Mouse (Mus musculus) forelimb bud, embryonic 11.5 days (tissue): Measurements from ENCODE around the gene Slc40a1.

ENCODE experiments used
- DNase-seq: peaks from one replicate; pipeline ENCODE4 v3.0.0-alpha.2; 2012; ENCODE audit warnings: low read depth, low spot score

The Slc40a1 gene

DNA sequence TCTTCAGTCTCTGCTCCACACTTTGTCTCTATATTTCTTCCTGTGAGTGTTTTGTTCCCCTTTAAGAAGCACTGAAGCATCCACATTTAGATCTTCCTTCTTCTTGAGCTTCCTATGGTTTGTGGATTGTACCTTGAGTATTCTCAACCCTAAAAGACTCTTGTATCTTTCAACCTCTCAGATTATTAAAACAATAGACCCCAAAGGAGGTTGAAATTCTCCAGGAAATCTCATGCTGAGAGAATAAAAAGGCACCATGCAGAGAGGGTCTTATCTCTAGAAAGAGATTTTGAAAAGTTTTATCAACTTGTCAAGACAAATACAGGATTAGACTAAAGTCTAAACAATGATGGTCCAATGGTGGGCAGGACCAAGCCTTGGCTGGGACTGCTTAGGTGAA is 42.9 kb downstream of the Slc40a1 start:
- DNase-seq, result no peak

DNA sequence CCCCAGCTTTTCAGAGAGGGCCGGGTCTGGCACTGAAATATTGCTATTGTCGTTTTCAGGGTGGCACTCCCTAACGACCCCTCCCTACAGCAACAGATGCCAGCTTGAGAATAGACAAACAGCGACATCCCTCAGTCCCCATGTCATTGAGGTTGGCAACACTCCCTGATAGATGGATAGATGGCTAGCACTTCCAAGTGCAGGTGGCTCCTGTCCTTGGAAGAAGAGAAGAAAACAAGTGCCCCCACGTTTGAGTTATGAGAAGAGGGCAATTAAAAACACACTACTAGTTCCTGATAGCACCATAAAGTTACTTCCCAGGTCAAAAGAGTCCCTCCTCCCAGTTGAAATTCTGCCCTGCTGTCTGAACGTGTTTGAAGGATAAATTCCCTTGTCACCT is 44.2 kb downstream of the Slc40a1 start:
- no peak for DNase-seq

DNA sequence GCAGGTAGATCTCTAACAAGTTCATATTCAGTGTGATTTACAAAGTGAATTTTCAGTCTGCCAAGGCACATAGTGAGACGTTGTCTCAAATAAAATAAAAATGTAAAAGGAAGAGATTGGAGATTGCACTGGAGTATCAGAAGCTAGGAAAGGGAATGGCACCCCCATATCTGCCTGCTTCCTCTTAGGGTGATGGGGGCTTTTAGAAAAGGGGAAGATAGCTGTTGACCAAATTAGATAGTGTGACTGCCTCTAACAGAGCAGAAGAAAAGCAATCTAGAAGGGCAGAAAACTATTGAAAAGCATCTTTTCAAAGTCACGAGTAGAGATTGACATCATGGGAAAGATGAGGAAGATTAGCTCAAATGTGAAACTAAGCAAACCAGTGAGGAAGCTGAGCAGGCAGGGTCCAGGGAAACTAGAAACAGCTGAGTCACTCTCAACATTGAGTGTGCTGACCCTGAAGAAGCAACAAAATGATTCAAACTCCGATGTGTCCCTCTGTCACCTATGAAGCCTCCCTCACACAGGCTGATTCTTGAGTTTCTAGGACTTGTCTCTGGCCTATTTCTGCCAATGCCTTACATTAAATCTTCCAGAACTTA is 45.0 kb downstream of the Slc40a1 start:
- no peak for DNase-seq

DNA sequence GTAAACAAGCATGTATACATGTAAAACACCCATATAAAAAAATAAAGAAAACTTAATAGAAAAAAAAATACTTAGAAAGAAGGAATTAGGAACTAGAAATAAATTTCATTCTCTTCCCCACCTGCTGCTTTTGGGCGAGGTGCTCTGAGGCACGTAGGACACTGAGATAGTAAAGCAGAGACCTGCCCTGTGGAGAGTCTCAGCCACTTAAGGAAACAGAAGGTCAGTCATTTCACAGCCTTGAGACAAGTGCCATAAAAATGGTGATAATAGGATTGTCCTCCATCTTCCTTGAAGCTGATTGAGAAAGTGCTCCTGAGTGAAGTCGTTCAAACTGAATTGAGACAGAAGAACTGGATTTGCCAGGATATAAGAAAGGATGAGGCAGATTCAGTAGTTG is 48.9 kb downstream of the Slc40a1 start:
- DNase-seq, result no peak

DNA sequence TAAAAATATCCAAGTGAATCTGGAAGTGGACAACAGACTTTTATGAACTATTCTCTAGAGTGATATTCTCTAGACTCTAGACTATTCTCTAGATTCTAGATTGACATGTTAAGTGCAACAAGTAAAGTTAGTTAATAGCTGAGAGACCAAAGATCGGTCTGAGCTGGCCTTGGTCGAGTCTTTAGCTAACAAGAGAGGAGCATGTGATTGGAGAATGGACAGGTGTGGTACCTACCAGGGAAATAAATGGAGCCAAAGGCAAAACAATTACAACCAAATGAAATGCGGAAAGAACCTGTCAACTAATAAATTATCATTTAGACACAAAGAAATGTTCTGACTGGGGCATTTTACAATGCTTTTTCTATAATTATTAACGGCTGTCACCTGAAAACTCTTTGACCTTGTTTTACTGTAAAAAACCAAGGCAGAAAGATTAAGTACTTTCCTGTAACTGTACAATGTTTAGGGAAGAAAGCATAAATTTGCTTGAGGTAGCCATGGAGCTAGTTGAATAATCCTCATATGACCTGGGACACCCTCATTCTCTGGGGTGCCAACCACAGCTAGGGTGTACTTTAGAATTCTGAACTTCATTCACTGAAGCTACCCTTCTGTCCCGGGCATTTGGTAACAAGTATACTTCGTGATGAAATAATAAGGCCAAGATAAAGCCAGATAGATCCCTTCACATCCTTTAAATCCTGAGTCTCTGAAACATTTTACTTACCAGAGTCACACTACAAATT is 49.7 kb downstream of the Slc40a1 start:
- DNase-seq, result no peak

DNA sequence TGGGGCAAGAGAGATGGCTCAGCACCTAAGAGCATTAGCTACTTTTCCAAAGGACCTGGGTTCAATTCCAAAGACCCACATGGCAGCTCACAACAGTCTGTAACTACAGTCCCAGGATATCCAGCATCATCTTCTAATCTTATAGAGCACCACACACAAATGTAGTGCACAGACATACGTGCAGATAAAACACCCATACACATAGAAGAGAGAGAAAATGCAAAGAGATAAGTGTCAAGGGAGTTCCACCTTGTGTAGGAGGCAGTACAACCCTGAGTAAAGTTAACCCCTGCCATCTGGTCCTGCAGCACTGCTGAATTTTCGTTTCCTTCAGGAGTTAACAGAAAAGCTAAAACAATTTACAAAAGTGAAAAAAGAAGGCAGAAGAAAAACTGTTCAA is 50.7 kb downstream of the Slc40a1 start:
- DNase-seq, result no peak

DNA sequence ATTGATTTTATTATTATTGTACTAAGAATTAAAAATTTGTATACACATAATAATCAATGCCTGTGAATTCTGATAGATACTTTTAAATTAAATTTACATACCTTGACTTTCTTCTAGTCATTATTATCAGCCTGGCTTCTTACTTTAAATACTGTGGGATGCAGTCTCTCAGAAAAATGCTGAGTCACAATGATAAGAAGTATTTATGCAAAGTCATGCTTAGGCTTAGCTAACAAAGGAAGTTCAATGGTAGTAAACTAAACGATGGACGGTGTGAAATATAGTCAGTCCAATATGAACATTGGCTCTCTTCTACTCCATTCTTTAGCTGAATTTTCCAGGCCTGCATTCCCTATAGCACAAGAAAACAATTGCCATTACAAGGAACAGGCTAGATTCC is 53.1 kb downstream of the Slc40a1 start:
- DNase-seq, result no peak

DNA sequence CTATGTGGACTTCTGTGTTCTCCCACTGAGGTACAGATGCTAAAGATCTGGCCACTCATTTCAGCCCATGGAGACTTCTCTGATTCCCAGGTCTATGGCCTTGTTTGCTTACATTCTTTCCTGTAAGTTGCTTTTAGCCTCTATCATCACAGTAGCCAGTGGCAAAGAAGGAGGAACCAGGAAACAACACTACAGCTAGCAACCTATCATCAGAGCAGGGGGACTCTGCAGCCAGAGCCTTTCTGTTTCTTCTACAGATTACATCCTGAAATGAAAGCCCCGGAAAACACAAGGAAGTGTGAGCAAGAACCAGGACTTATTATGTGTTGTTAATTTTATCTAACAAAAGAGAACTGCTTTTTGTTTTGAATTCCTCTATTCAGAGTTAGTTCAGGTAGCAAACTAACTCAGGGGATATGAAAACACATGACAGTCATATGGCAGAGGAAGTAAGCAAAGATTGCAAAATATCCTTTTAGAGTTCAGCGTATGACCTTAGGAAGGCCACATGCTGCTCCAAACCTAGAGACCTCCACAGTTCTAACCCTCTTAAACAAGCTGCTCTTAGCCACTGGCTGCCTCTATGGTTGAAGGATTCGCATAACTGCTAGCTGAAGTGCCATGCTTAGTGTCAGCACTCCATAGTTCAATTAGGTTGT is 57.7 kb downstream of the Slc40a1 start:
- no peak for DNase-seq

DNA sequence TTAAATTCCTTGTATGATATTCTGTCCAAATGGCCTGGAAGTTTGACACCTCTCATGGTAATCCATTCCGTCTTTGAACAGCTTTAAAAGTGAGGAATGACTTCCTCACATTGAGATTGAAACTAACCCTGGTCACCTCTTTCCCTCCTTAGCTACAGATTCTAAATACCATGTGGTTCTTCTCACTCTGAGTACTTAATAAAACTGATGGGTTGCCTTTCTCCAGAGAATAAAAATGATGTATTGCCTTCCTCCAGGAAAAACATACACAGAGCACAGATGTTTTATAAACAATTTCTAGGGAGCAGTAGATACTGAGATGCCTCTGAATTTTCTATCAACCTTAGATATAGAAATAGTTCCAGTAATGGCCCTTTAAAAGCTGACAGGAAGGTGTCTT is 58.3 kb downstream of the Slc40a1 start:
- DNase-seq, result no peak

DNA sequence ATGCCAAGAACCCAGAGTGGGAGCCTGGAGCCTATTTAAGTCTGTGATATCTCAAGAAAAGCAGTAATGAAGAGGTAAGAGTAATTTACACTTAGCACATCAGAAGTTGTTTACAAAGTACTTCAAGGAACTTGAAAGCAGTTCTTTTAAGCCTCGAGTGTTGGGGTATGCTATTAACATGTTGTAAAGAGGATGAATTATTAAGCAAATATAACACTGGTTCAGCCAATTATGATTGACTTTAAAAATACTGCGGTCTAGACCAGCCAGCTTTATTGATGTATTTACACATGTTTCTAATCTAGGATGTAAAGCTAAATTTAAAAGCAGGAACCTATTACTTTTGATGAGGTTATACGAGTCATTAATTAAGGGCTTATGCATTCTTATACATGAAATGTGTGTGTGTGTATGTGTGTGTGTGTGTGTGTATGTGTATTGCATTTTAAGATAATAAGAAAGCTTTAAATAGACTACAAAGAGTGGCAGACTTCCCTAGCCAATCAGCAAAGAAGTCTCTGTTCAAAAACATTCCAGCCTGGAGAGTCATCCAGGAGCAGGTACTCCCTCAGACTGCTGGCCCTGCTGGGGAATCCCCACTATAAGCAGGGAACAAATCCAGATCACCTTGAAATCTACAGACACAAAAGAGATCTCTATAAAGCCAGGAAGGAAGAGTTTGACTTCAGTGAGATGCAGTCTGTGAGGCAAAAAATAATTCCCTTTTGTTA is 59.9 kb downstream of the Slc40a1 start:
- DNase-seq, result peak; percentile 34

DNA sequence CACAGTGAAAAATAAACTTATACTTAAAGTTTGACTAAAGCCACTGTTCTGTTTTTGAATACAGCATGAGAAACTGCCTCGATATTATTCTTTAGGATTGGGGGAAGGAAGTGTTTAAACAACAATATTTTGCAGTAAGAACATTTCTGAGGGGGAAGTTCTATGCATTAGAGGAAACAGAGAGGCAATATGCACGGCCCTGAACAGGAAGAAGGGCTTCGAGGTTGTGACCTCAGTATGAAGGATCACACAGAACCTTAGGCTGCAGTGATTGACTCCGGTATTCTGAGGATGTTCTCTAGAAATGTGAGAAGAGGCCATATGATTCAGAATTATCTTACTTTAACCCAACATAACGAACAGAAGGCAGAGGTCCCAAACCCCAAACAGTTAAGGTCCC is 60.6 kb downstream of the Slc40a1 start:
- DNase-seq, result no peak

DNA sequence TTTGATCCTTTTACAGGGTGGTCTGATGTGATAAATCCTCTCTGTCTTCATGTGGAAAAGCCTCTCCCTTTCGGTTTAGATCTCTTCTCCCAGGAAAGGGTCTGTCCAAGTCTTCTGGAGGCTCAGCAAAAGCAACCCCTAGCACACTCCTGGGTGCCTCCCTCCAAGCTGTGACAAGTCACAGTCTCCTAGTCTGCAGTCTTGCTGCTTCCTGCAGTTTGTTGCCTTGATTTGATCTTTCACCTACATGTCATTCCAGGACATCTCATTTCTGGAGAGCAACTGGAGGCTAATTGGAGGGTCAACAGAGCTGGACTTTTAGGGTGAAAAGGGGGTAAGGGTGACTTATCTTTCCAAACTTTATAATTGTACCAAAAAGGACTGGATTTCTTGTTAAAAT is 61.0 kb downstream of the Slc40a1 start:
- no peak for DNase-seq

DNA sequence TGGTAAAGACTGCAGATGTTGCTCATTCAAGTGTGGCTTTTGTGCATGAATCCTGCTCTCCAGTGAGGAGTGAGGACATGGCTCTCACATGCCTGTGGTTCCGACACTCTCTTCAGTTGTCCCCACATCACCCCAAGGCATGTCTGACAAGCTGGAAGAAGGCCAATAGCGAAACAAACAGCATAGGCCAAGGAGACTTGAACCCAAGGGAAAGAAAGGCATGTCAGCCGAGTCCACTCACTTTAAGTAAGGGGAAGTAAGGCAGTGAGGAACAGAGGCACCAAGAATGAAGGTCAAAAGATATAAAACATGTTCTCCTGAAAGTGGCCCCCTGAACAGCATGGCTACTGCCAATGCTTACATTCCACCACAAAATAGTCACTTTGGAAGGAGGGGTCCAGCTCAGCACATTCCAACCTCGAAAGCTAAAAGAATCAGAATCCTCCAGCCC is 61.7 kb downstream of the Slc40a1 start:
- peak; percentile 41 for DNase-seq

DNA sequence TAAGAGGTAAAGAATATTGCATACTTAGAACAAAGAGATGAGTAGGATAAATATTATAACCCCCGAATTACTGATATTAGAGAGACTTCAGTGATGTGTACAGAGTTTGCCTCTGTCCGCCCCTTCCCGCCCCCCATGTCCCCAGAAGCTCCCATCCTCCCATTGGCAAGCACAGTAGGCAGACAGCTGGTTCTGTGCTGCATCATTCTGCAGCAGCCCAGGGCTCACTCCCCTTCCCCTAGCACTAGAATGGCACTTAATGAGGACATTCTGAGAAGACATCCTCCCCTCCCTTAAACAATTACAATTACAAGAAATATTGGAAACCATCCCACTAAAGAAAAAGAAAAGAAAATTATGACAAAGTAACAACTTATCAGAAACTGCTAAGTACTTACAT is 62.7 kb downstream of the Slc40a1 start:
- DNase-seq, result no peak

DNA sequence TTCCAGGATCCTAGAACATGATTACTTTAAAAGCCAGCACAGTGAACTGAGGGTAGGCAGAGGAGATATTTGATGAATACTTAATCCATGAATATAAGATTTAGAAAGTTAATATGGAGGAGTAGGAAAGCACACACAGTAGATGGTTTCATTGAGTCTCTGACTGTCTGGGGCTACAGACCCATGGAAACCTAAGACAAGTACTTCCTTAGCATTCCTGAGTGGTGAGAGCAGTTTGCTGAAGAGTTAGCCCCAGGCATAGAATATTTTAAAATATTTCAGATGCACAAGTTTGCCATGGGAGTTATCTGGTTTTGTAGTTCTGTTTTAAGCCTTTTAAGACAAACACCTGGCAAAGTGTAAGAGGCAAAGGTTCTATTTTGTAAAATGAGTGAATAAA is 65.2 kb downstream of the Slc40a1 start:
- no peak for DNase-seq

DNA sequence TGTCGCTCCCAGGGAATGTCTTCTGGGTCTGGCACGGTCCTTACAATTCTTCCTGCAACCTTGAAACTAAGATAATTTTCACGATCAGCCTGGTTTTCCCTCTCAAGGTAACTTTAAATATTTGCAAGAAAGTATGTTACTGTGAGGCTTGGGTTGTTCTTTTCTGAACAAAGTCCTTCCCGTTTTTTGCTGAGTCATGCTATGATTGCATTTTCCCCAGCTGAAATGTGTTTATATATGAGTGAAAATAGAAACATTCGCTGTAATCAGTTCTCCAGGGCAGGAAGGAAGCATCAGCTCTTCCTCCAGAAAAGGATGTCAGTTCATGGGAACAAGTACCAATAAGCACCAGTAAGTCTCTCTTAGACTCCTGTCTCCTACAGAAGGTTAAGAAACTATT is 66.0 kb downstream of the Slc40a1 start:
- DNase-seq, result no peak
